Mouse (Mus musculus) effector memory CD4-positive, alpha-beta T cell, adult 5 months (primary cell): Measurements from ENCODE around the gene Btbd35f26. TPM values are rescaled to one million over a fixed set of nuclear protein-coding genes. Genes with fewer than 3 reads are reported as not detected.

Source experiments
- polyA plus RNA-seq: library from polyadenylated mRNA; unstranded; fragments of 100-300 nt; shearing (Covaris generic); gene quantifications from one replicate; pipeline ENCODE4 v1.2.1, GENCODE M21; 2017

The Btbd35f26 gene
- polyA plus RNA-seq, result not detected

DNA sequence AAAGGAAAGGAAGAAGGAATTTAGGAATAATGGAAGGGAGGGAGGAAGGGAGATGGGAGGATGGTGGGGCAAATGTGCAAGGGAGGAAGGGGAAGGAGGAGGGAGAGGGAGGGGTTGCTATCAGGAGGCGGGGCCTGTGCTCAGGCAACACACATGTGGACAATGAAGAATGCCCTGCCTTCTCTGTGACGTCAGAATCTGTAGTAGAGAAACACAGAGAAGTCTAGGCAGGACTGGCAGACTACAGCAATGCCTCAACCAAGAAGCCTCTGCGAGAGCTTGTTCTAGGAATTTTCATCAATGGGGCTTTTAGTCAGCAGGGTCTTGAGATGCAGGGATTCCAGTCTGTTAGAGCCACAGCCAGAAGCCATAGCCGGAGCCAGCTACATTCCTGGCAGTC lies at the start of gene Btbd35f26:
Btbd35f26 (plus strand) TSS at position 301 of the 400 bp plus-strand sequence.

DNA sequence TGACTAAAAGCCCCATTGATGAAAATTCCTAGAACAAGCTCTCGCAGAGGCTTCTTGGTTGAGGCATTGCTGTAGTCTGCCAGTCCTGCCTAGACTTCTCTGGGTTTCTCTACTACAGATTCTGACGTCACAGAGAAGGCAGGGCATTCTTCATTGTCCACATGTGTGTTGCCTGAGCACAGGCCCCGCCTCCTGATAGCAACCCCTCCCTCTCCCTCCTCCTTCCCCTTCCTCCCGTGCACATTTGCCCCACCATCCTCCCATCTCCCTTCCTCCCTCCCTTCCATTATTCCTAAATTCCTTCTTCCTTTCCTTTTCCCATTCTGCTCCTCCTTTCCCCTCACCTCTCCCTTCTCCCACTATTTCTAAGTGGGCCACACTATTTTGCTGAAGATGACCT lies 47.6 kb downstream of the Btbd35f26 start, which contains the start of gene Btbd35f19:
Btbd35f19 (minus strand) TSS at position 101 of the 400 bp plus-strand sequence.

Other genes with a start within 250 kb of the Btbd35f26 start
- gene Btbd35f29, start 218.8 kb upstream of the Btbd35f26 start, polyA plus RNA-seq, result not detected
- gene Spin2f, start 82.6 kb upstream of the Btbd35f26 start, polyA plus RNA-seq, result not detected
- not detected for gene Btbd35f19, start 47.5 kb downstream of the Btbd35f26 start, polyA plus RNA-seq
- not detected for gene Gm21883, start 237.8 kb downstream of the Btbd35f26 start, polyA plus RNA-seq